Mouse (Mus musculus): ENCODE measurements around the gene Fam69a.
"Not testable (repeated sequence)": the region's sequence is repeated elsewhere in the genome, so short reads cannot be mapped to it uniquely, and the experiment has no call there.

Gene Fam69a

GRCm38 (mm10) chr5:107942941-107943340 lies 43.9 kb downstream of the Fam69a start:
- no peak for DNase-seq

- peak; percentile 81 for DNase-seq
Observed at GRCm38 (mm10) chr5:107941222-107941621, 45.7 kb downstream of the Fam69a start.

- peak; percentile 71 for DNase-seq
Observed at GRCm38 (mm10) chr5:107939701-107940100, 47.2 kb downstream of the Fam69a start.

- DNase-seq: no peak
Observed at GRCm38 (mm10) chr5:107938886-107939285, 48.0 kb downstream of the Fam69a start.

- not testable (repeated sequence) for DNase-seq
Observed at GRCm38 (mm10) chr5:107938483-107938882, 48.4 kb downstream of the Fam69a start.

GRCm38 (mm10) chr5:107936625-107937389 lies 50.1 kb downstream of the Fam69a start:
- no peak for DNase-seq

- no peak for DNase-seq
Observed at GRCm38 (mm10) chr5:107934770-107935543, 51.9 kb downstream of the Fam69a start.

- DNase-seq: no peak
Observed at GRCm38 (mm10) chr5:107933202-107933974, 53.5 kb downstream of the Fam69a start.

- DNase-seq: no peak
Observed at GRCm38 (mm10) chr5:107932556-107932955, 54.3 kb downstream of the Fam69a start.

GRCm38 (mm10) chr5:107926550-107927249 lies 60.2 kb downstream of the Fam69a start:
- DNase-seq: no peak

GRCm38 (mm10) chr5:107924564-107924963 lies 62.3 kb downstream of the Fam69a start:
- peak; percentile 45 for DNase-seq

GRCm38 (mm10) chr5:107922836-107923235 lies 64.0 kb downstream of the Fam69a start:
- no peak for DNase-seq

GRCm38 (mm10) chr5:107921400-107922252 lies 65.3 kb downstream of the Fam69a start:
- DNase-seq: peak; percentile 90

GRCm38 (mm10) chr5:107915280-107915679 lies 71.6 kb downstream of the Fam69a start:
- no peak for DNase-seq

GRCm38 (mm10) chr5:107911012-107911411 lies 75.9 kb downstream of the Fam69a start:
- no peak for DNase-seq

GRCm38 (mm10) chr5:107910084-107910616 lies 76.7 kb downstream of the Fam69a start:
- no peak for DNase-seq

- DNase-seq: no peak
Observed at GRCm38 (mm10) chr5:107909668-107910067, 77.2 kb downstream of the Fam69a start.

GRCm38 (mm10) chr5:107908514-107909110 lies 78.3 kb downstream of the Fam69a start:
- DNase-seq: no peak

GRCm38 (mm10) chr5:107904325-107904724 lies 82.6 kb downstream of the Fam69a start:
- DNase-seq: no peak

- DNase-seq: no peak
Observed at GRCm38 (mm10) chr5:107901014-107901615, 85.8 kb downstream of the Fam69a start.
